Mouse (Mus musculus) bone marrow, adult 2 months (tissue): ENCODE data around the gene Ube3c.

ENCODE experiments used
- CTCF ChIP-seq: fragments of 200-500 bp; IDR thresholded peaks from 2 replicates; pipeline ENCODE4 v1.5.1; 2011; ENCODE audit warnings: low read length, control low read depth; ENCODE audit not compliant: control insufficient read depth, insufficient read depth
- POLR2A ChIP-seq: fragments of 200-500 bp; IDR thresholded peaks from 2 replicates; pipeline ENCODE4 v1.6.1; 2011; ENCODE audit warnings: low read depth, mild to moderate bottlenecking, control low read depth, low read length, borderline replicate concordance; ENCODE audit not compliant: control insufficient read depth

- TF ChIP-seq CTCF (no peak), POLR2A (no peak)
Measured at GRCm38 (mm10) chr5:29606546-29606945, 37.5 kb downstream of the Ube3c start.
